Mouse (Mus musculus): ENCODE results near the gene Pcyt1a. TPM values are rescaled to one million over a fixed set of nuclear protein-coding genes. Genes with fewer than 3 reads are reported as not detected.

Gene Pcyt1a
- polyA plus RNA-seq, 1 experiment, result 14.2 TPM

DNA sequence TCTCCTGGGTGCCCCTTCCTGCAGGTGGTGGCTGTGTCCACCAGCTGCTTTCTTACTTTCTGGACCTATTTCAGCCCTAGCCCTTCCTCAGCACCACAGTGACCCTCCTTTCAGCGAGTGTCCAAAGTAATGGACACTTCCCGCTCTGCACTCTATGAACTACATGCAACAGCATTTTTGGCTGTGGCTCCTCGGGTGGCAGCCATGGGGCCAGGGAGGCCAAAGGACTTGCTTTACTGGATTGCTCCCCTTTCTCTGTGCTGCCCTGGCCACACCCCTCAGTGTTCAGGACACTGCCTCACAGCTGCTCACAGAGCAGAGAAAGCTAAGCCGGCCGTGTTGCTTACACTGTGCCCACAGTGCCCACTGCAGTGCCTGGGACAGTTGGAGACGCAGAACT, 72.9 kb downstream of the Pcyt1a start:
- H3K27me3 ChIP-seq (replicated peaks), result peaks cover 18% of the 10 kb centered on the region
- no peak for TF ChIP-seq GATA1 (IDR thresholded peaks at IDR 0.05; ENCODE audit: borderline replicate concordance, low read length)
- TF ChIP-seq FLI1 (IDR thresholded peaks at IDR 0.05; ENCODE audit: low read length), result no peak
- no peaks in the 10 kb centered on the region for H3K9me3 ChIP-seq
- no peak overlapping the region for H3K4me3 ChIP-seq (replicated peaks)
- H3K36me3 ChIP-seq (replicated peaks; ENCODE audit: low read length), result no peaks in the 10 kb centered on the region
- H3K4me1 ChIP-seq, result peaks cover 68% of the 10 kb centered on the region

DNA sequence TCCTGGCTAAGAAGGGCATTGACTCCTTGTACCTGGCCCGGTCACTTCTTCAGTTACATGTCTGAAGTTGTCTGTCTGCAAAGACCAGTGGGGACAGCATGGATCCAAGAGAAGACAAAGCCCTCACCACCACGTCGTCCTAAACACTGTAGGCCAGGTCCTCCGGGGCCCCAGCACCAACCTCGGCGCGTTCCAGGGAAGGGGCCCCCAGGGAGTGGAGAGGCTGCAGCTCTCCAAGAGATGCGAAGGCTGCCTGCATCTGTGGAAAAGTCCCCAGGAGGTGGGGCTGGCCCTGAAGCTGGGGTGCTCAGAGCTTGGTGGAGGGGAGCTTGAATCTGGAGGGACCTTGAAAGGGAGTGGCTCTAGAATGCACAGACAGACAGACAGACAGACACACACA, 75.6 kb downstream of the Pcyt1a start:
- TF ChIP-seq GATA1 (IDR thresholded peaks at IDR 0.05; ENCODE audit: borderline replicate concordance, low read length) (no peak), FLI1 (IDR thresholded peaks at IDR 0.05; ENCODE audit: low read length) (no peak)
- Histone ChIP-seq H3K27me3 (replicated peaks) (peaks cover 11% of the 10 kb centered on the region), H3K9me3 (no peaks in the 10 kb centered on the region), H3K36me3 (replicated peaks; ENCODE audit: low read length) (no peaks in the 10 kb centered on the region), H3K4me3 (replicated peaks) (no peak overlapping the region), H3K4me1 (peaks cover 80% of the 10 kb centered on the region)

DNA sequence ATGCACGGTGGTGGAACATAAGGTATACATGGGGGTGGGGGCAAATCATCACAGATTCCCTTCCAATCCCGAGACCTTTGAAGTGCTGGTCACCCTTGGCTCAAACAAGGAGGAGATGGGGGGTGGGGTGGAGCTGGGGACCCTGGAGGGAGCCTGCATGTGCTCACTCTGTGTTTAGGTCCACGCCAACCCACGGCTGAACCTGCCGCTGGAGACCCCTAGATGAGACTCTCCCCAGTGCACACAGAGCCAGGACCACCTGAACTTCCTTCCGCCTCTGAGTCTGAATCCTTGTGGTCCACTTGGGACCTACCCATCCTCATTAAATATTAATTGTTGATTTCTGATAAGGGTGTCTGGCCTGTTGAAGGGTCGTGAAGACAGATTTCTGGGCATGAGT, 76.1 kb downstream of the Pcyt1a start:
- Histone ChIP-seq H3K27me3 (replicated peaks) (peaks cover 10% of the 10 kb centered on the region), H3K36me3 (replicated peaks; ENCODE audit: low read length) (no peaks in the 10 kb centered on the region), H3K4me1 (peaks cover 86% of the 10 kb centered on the region), H3K4me3 (replicated peaks) (no peak overlapping the region), H3K9me3 (no peaks in the 10 kb centered on the region)
- no peak for TF ChIP-seq GATA1 (IDR thresholded peaks at IDR 0.05; ENCODE audit: borderline replicate concordance, low read length)
- no peak for TF ChIP-seq FLI1 (IDR thresholded peaks at IDR 0.05; ENCODE audit: low read length)

DNA sequence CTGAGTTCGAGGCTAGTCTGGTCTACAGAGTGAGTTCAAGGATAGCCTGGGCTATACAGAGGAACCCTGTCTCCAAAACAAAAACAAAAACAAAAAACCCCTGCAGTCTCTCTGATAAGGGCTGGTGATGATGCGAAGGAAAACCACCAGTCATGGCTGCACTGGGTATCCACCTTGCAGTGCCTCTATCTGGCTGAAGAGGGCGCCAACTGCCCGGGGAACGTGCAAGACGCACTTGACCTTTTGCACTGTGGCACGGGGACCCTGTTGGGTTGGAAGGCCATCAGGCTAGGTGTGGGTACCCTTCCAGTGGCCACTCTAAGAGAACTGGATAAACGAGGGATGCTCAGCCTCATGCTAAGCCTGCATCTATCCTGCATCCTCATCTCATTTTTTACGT, 76.7 kb downstream of the Pcyt1a start:
- peaks cover 91% of the 10 kb centered on the region for H3K4me1 ChIP-seq
- no peaks in the 10 kb centered on the region for H3K36me3 ChIP-seq (replicated peaks; ENCODE audit: low read length)
- peak overlapping the region; percentile 80 for H3K4me3 ChIP-seq (replicated peaks)
- H3K27me3 ChIP-seq (replicated peaks), result peaks cover 13% of the 10 kb centered on the region
- no peak for TF ChIP-seq GATA1 (IDR thresholded peaks at IDR 0.05; ENCODE audit: borderline replicate concordance, low read length)
- TF ChIP-seq FLI1 (IDR thresholded peaks at IDR 0.05; ENCODE audit: low read length), result no peak
- H3K9me3 ChIP-seq, result no peaks in the 10 kb centered on the region

DNA sequence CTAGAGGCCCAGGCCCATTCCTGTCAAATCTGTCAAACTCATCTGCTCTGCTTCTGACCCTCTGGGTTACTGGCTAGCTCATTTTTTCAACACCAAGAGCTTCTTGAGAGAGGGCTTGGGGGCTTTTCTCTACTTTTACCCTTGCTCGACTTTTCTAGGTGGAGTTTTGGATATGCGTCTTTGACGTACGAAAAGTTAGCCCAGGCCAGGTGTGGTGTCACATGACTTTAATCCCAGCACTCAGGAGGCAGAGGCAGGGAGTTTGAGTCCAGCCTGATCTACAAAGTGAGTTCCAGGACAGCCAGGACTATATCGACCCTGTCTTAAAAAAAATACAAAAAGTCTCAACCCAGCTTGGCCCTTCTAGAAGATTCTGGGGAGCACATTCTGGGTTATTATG, 77.3 kb downstream of the Pcyt1a start:
- Histone ChIP-seq H3K36me3 (replicated peaks; ENCODE audit: low read length) (no peaks in the 10 kb centered on the region), H3K4me1 (peaks cover 93% of the 10 kb centered on the region), H3K27me3 (replicated peaks) (peaks cover 13% of the 10 kb centered on the region), H3K4me3 (replicated peaks) (no peak overlapping the region), H3K9me3 (no peaks in the 10 kb centered on the region)
- TF ChIP-seq FLI1 (IDR thresholded peaks at IDR 0.05; ENCODE audit: low read length) (no peak), GATA1 (IDR thresholded peaks at IDR 0.05; ENCODE audit: borderline replicate concordance, low read length) (no peak)

DNA sequence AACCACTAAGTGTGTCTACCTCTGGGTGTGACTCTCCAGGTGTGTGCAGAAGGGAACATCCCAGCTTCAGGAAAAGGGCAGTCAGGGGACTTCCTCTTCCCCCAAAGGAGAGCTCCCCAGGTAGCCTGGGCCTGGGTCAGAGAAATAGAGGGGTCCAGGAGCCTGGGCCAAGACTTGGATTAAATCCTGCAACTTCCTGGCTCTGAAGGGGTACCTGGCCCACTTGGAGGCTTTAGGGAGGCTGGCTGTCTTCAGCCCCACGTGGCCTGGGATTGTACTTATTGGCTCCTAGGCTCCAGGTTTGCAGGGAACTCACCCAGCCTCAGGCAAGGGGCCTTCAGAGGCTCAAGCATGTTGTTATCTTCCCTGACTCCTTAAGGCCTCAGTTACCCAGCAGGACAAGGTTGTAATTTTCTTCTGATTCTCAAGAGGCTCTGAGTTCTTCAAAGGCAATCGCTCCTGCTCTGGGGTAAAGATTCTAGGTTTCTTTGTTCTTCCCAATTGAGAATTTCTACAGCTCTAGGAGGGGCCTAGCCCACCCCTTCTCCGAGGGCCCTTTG, 77.9 kb downstream of the Pcyt1a start:
- H3K4me3 ChIP-seq (replicated peaks), result peak overlapping the region; percentile 74
- TF ChIP-seq GATA1 (IDR thresholded peaks at IDR 0.05; ENCODE audit: borderline replicate concordance, low read length), result no peak
- peaks cover 93% of the 10 kb centered on the region for H3K4me1 ChIP-seq
- no peaks in the 10 kb centered on the region for H3K36me3 ChIP-seq (replicated peaks; ENCODE audit: low read length)
- H3K9me3 ChIP-seq, result no peaks in the 10 kb centered on the region
- H3K27me3 ChIP-seq (replicated peaks), result peaks cover 13% of the 10 kb centered on the region

DNA sequence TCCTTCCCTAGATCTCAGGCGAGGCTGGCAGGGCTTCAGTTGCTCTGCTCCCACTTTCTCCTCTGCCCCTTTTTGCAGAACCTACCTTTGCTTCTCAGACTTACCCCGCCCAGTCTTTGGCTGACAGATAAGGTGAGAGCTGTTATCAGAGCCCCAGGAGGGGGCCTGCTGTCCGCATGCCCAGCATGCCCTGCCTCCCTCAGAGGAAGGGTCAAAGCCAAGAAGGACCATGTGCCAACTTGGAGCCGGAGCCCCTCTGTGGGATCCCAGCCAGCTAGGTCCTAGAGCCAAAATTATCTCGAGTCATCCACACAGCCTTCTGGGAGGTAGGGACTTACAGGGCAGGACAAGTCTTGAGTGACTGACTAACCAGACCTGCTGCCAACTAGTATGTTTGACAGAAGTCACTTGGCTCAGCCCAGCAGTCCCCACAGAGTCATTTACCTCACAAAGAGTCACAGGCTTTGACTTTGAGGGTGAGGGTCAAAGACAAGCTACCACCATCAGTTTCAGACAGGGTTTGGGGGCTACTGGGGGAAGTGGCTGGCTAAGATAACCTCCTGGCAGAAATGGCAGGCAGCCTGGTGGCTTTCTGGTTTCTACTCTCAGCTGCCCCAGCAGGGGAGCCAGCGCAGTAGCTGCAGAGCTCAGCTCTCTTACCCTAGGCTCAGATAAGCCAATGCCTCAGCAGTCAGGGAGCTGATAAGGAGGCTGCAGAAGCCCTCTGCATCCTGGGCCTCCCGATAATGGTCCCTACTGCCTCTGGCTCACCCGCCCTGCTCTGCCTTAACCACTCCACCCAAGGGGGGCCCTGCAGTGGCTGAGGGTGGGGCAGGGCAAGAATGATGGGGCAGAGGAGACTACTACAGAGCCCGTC, 78.6 kb downstream of the Pcyt1a start:
- H3K4me3 ChIP-seq (replicated peaks), result peak overlapping the region; percentile 74
- TF ChIP-seq GATA1 (IDR thresholded peaks at IDR 0.05; ENCODE audit: borderline replicate concordance, low read length), result peak; percentile 99
- TF ChIP-seq FLI1 (IDR thresholded peaks at IDR 0.05; ENCODE audit: low read length), result no peak
- peaks cover 13% of the 10 kb centered on the region for H3K27me3 ChIP-seq (replicated peaks)
- no peaks in the 10 kb centered on the region for H3K36me3 ChIP-seq (replicated peaks; ENCODE audit: low read length)
- H3K9me3 ChIP-seq, result no peaks in the 10 kb centered on the region
- H3K4me1 ChIP-seq, result peaks cover 93% of the 10 kb centered on the region

DNA sequence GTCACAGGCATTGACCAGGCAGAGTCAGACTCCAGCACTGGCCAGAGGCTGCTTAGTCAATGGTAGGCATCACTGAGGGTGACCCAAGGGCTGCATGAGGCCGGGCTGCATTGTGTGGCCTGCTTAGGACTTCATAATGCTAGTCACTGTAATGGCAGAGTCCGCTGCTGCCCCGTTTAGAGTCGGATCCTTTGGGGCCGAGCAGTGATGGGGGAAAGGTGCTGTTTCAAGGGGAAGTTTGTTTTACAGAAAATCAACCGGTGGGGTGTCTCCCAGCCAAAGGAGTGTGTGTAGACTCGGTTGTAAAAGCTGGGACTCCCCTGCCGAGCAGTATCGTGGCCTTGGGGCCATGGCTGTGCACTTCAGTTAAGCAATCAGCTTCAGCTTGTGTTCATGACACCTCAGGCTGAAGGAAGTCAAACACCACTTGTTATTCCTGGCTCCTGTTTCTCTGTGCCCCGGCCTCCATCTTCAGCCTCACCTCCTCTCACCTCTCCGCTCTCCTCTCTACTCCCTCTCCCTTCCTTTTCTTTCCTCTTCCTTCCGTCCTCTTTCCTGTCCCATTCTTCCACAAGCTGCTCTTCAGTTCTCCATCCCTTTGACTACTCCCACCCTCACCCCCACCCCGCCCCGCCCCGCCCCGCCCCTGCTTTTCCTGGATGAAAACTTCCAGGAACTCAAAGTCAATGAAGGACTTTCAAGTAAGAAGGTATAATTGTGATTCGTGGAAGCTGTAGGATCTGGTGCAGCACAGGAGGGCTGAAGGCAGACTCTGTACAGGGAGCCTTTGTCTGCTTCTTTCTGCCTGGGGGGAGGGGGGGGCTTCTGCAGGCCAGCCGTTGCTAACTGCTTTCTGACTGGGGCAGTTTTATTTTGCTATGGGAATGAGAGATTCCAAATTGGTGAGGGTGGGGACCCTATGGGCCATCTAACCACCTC, 79.9 kb downstream of the Pcyt1a start:
- no peaks in the 10 kb centered on the region for H3K36me3 ChIP-seq (replicated peaks; ENCODE audit: low read length)
- TF ChIP-seq FLI1 (IDR thresholded peaks at IDR 0.05; ENCODE audit: low read length), result no peak
- no peak for TF ChIP-seq GATA1 (IDR thresholded peaks at IDR 0.05; ENCODE audit: borderline replicate concordance, low read length)
- peaks cover 9% of the 10 kb centered on the region for H3K27me3 ChIP-seq (replicated peaks)
- H3K4me3 ChIP-seq (replicated peaks), result peak overlapping the region; percentile 60
- H3K4me1 ChIP-seq, result peaks cover 88% of the 10 kb centered on the region
- no peaks in the 10 kb centered on the region for H3K9me3 ChIP-seq

DNA sequence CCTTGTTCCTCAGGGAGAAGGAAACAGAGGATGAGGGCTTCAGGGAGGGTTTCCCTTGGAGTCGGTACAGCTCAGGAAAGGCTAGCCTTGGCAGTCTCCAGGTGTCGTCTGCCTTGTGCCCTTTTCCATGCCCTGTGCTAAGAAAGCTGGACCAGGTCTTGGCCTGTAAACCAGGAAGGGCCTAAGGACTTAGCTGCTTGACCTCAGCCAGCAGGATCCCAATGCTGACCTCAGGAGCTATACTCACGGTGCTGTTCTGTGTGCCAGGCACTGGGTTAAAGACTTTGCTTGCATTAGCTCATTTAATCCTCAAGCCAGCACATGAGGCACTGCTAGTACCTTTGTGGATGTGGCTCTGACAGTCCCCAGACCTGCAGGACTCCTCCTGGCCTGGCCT, 80.6 kb downstream of the Pcyt1a start:
- TF ChIP-seq GATA1 (IDR thresholded peaks at IDR 0.05; ENCODE audit: borderline replicate concordance, low read length) (no peak), FLI1 (IDR thresholded peaks at IDR 0.05; ENCODE audit: low read length) (no peak)
- peaks cover 88% of the 10 kb centered on the region for H3K4me1 ChIP-seq
- H3K36me3 ChIP-seq (replicated peaks; ENCODE audit: low read length), result no peaks in the 10 kb centered on the region
- peaks cover 7% of the 10 kb centered on the region for H3K27me3 ChIP-seq (replicated peaks)
- H3K4me3 ChIP-seq (replicated peaks), result no peak overlapping the region
- no peaks in the 10 kb centered on the region for H3K9me3 ChIP-seq
